Mouse (Mus musculus) forebrain, postnatal 0 days (tissue): ENCODE results near the gene Cdkn2a. TPM values are rescaled to one million over a fixed set of nuclear protein-coding genes. Genes with fewer than 3 reads are reported as not detected.

Experiments
- ATAC-seq: fragments of 200-750 bp; cut with Nextera tagmentation; 2 replicates; pipeline ENCODE4 v1.8.0; 2017; ENCODE audit warnings: mild to moderate bottlenecking, moderate library complexity
- DNase-seq: peaks from one replicate; pipeline ENCODE4 v3.0.0-alpha.2; 2015
- H3K27ac ChIP-seq: fragments of 300-500 bp; sonication (generic); 2 replicates; pipeline ENCODE4 v1.5.1; 2014; ENCODE audit warnings: low read depth, mild to moderate bottlenecking, antibody characterized with exemption, low read length, moderate library complexity, mixed read lengths
- H3K27me3 ChIP-seq: fragments of 300-500 bp; sonication (generic); 2 replicates; pipeline ENCODE4 v1.6.1; 2014; ENCODE audit warnings: mild to moderate bottlenecking, low read length, mixed read lengths; ENCODE audit not compliant: insufficient read depth
- H3K36me3 ChIP-seq: fragments of 300-500 bp; sonication (generic); 2 replicates; pipeline ENCODE4 v1.6.1; 2014; ENCODE audit warnings: mild to moderate bottlenecking, moderate library complexity; ENCODE audit not compliant: insufficient read depth
- H3K4me1 ChIP-seq: fragments of 300-500 bp; sonication (generic); 2 replicates; pipeline ENCODE4 v1.6.1; 2014; ENCODE audit warnings: antibody characterized with exemption; ENCODE audit not compliant: insufficient read depth
- H3K4me2 ChIP-seq: fragments of 300-500 bp; sonication (generic); 2 replicates; pipeline ENCODE4 v1.6.1; 2014; ENCODE audit warnings: low read depth, mild to moderate bottlenecking, moderate library complexity
- H3K4me3 ChIP-seq: fragments of 300-500 bp; sonication (generic); 2 replicates; pipeline ENCODE4 v1.5.1; 2014; ENCODE audit warnings: low read depth, low read length, mixed read lengths
- H3K9ac ChIP-seq: fragments of 300-500 bp; sonication (generic); 2 replicates; pipeline ENCODE4 v1.6.1; 2014; ENCODE audit warnings: mild to moderate bottlenecking
- H3K9me3 ChIP-seq: fragments of 300-500 bp; sonication (generic); 2 replicates; pipeline ENCODE4 v1.6.1; 2016; ENCODE audit warnings: low read length
- CTCF ChIP-seq: sonication (generic); IDR thresholded peaks from 2 replicates; pipeline ENCODE4 v1.5.1; 2016; ENCODE audit warnings: antibody characterized with exemption, control low read depth, low read depth
- WGBS: fragments of 180-500 bp; shearing (Covaris S2); extraction: QIAGEN DNeasy Blood & Tissue Kit; methylation state at CpG from one replicate; pipeline ENCODE4 v1.1.7; 2014; 5-methylcytosine and 5-hydroxymethylcytosine counted together
- polyA plus RNA-seq: library from polyadenylated mRNA; unstranded; fragments of >200 nt; fragmentation: Nextera tagmentation; extraction: Ambion mirVana; gene quantifications from 2 replicates; pipeline ENCODE4 v1.2.1, GENCODE M21; 2015
- total RNA-seq: library from RNA; depleted of rRNA; stranded (reverse); fragments of >200 nt; gene quantifications from 2 replicates; pipeline ENCODE4 v1.2.3, GENCODE M21; 2014

Cdkn2a gene
- total and polyA plus RNA-seq, 2 experiments from 2014 or later, result not detected

DNA sequence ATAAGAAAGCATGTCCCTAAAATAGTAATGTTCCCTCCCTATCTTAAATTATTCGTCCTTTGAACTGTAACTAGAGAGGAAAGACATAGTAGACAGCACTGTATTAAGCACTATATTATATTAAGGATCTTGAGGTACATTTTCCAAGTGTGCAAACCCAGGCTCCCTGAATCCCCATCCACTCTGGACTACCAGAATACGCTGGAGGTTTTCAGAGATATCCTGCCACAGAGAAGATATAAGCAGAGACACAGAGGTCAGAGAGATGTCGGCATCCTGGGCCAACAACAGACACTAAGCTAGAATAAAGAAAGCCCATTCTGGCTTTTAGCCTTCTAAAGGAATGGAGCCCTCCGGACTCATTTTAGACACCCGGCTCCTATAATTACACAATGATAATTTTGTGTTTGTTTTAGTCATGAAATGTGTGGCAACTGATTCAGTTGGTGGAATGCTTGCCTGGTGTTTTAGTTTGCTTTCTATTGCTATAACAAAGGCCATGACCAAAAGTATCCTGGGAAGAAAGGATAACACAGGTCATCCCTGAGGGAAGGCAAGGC, 17.0 kb downstream of the Cdkn2a start:
- Histone ChIP-seq H3K27me3 (peaks cover 96% of the 10 kb centered on the region), H3K27ac (no peak overlapping the region), H3K9me3 (no peaks in the 10 kb centered on the region), H3K4me3 (no peak overlapping the region), H3K36me3 (no peaks in the 10 kb centered on the region), H3K4me2 (no peak overlapping the region), H3K4me1 (no peaks in the 10 kb centered on the region), H3K9ac (no peak overlapping the region)
- no peak for TF ChIP-seq CTCF
- WGBS, result 6% methylated on average over 5 of the region's 5 CpGs
- no peak for DNase-seq
- ATAC-seq, result no peak

- no peak for TF ChIP-seq CTCF
- no peak for ATAC-seq
- no peak for DNase-seq
- Histone ChIP-seq H3K9ac (no peak overlapping the region), H3K27me3 (peaks cover 96% of the 10 kb centered on the region), H3K4me3 (no peak overlapping the region), H3K4me1 (no peaks in the 10 kb centered on the region), H3K9me3 (no peaks in the 10 kb centered on the region), H3K36me3 (no peaks in the 10 kb centered on the region), H3K4me2 (no peak overlapping the region), H3K27ac (no peak overlapping the region)
- WGBS, result 2% methylated on average over 37 of the region's 37 CpGs
Measured at GRCm38 (mm10) chr4:89276669-89277219, 17.7 kb downstream of the Cdkn2a start.

GRCm38 (mm10) chr4:89275811-89276584, 18.5 kb downstream of the Cdkn2a start:
- no peak overlapping the region for H3K4me2 ChIP-seq
- no peaks in the 10 kb centered on the region for H3K4me1 ChIP-seq
- H3K36me3 ChIP-seq, result no peaks in the 10 kb centered on the region
- H3K27me3 ChIP-seq, result peaks cover 94% of the 10 kb centered on the region
- H3K27ac ChIP-seq, result no peak overlapping the region
- H3K4me3 ChIP-seq, result no peak overlapping the region
- no peak for DNase-seq
- TF ChIP-seq CTCF, result no peak
- no peaks in the 10 kb centered on the region for H3K9me3 ChIP-seq
- 3% methylated on average over 25 of the region's 25 CpGs for WGBS
- no peak overlapping the region for H3K9ac ChIP-seq
- no peak for ATAC-seq

DNA sequence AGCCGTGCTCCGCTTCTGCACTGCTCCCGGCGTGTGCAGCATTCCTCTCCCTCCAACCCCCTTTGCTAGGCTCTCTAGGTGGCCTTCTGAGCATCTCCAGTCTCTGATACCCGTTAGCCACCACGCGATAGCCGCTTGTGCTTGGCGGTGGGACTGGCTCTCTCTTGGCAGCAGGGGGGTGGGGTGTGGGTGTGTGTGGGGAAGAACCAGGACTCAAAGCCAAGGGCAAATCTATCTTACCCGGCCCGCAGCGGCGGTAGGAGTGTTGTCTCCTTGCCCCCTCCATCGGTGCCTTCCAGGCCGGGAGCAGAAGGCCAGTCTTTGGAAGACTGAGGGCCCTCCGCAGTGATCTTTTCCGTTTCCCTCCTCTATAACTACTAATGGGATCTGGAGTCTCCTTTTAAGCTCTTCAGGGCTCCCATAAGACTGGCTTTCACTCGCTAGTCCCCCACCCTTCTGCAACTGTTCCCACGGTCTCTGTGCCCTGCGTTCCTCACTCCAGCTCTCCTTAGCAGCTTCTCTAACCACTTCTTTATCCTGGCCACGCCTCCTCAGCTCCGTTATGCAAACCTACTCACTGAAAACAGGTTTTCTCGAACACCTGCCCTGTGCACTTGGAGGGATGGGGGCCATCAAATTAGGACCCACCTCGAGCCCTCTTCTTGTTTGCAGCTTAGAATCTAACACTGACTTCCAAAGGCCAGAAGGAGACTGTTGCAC, 19.5 kb downstream of the Cdkn2a start:
- Histone ChIP-seq H3K4me2 (no peak overlapping the region), H3K9ac (no peak overlapping the region), H3K4me3 (no peak overlapping the region), H3K4me1 (no peaks in the 10 kb centered on the region), H3K27me3 (peaks cover 93% of the 10 kb centered on the region), H3K9me3 (no peaks in the 10 kb centered on the region), H3K36me3 (no peaks in the 10 kb centered on the region), H3K27ac (no peak overlapping the region)
- WGBS, result 2% methylated on average over 24 of the region's 24 CpGs
- 0 out of 2 replicates have a peak, but pooled peaks have one; percentile 5 for ATAC-seq
- TF ChIP-seq CTCF, result no peak
- no peak for DNase-seq

DNA sequence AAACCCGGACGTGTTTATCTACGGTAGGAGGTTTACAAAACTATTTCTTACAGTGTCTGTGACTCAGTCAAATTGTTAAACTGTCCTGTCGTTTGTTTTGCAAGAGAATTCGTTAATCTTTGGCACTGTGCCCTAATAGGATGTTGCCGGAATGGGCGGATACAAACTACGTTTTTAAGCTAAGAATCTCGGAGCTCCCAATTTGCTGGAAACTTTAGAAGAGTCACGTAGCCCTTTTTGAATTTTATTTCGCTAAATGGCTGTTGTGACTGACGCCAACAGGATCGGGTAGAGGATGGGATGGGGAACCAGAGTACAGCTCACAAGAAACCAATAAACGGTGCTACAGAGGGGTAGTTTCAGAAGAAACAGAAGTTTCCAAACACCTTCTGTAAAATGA, 20.4 kb downstream of the Cdkn2a start:
- peak; percentile 64 for DNase-seq

GRCm38 (mm10) chr4:89273585-89273984, 20.9 kb downstream of the Cdkn2a start:
- ATAC-seq, result no peak
- TF ChIP-seq CTCF, result no peak
- peaks cover 79% of the 10 kb centered on the region for H3K27me3 ChIP-seq

More for the DNA sequence above, 20.4 kb downstream of the Cdkn2a start:
- H3K27ac ChIP-seq, result no peak overlapping the region
- no peak overlapping the region for H3K9ac ChIP-seq
- no peak for ATAC-seq
- H3K4me1 ChIP-seq, result no peaks in the 10 kb centered on the region
- peaks cover 84% of the 10 kb centered on the region for H3K27me3 ChIP-seq
- no peak overlapping the region for H3K4me3 ChIP-seq
- no peak for TF ChIP-seq CTCF
- H3K36me3 ChIP-seq, result no peaks in the 10 kb centered on the region
- H3K4me2 ChIP-seq, result no peak overlapping the region
- no peaks in the 10 kb centered on the region for H3K9me3 ChIP-seq
- WGBS, result 1% methylated on average over 14 of the region's 14 CpGs

More at GRCm38 (mm10) chr4:89273585-89273984, 20.9 kb downstream of the Cdkn2a start:
- H3K9ac ChIP-seq, result no peak overlapping the region
- no peaks in the 10 kb centered on the region for H3K4me1 ChIP-seq
- H3K4me3 ChIP-seq, result no peak overlapping the region
- no peaks in the 10 kb centered on the region for H3K36me3 ChIP-seq
- no peak for DNase-seq
- H3K9me3 ChIP-seq, result no peaks in the 10 kb centered on the region
- WGBS, result under 1% methylated on average over 9 of the region's 9 CpGs
- H3K4me2 ChIP-seq, result no peak overlapping the region
- H3K27ac ChIP-seq, result no peak overlapping the region
